Mouse (Mus musculus) myocyte (in vitro differentiated cells): ENCODE measurements around the gene Ptprm. TPM values are rescaled to one million over a fixed set of nuclear protein-coding genes. Genes with fewer than 3 reads are reported as not detected.

Experiments used
- H3K27me3 ChIP-seq: one replicate; pipeline ENCODE4 v1.6.1; 2011; ENCODE audit not compliant: control insufficient read depth, insufficient read depth, insufficient read length
- H3K36me3 ChIP-seq: one replicate; pipeline ENCODE4 v1.6.1; 2011; ENCODE audit not compliant: control insufficient read depth, insufficient read depth
- H3K4me2 ChIP-seq: one replicate; pipeline ENCODE4 v1.6.1; 2011; ENCODE audit warnings: low read depth, control low read depth
- H3K4me3 ChIP-seq: one replicate; pipeline ENCODE4 v1.5.1; 2011; ENCODE audit warnings: mild to moderate bottlenecking, control low read depth, moderate library complexity
- H3K79me2 ChIP-seq: one replicate; pipeline ENCODE4 v1.6.1; 2011; ENCODE audit not compliant: control insufficient read depth, insufficient read depth
- H3ac ChIP-seq: one replicate; pipeline ENCODE4 v1.6.1; 2011; ENCODE audit not compliant: control insufficient read depth, insufficient read length
- CEBPB ChIP-seq: IDR thresholded peaks from 2 replicates; pipeline ENCODE4 v1.6.1; 2011; ENCODE audit warnings: mild to moderate bottlenecking, moderate library complexity; ENCODE audit not compliant: poor library complexity, insufficient read depth, severe bottlenecking
- E2F4 ChIP-seq: IDR thresholded peaks from one replicate; pipeline ENCODE4 v1.6.1; 2011; ENCODE audit warnings: mild to moderate bottlenecking, control low read depth, moderate library complexity; ENCODE audit not compliant: insufficient read depth
- MAX ChIP-seq: IDR thresholded peaks from one replicate; pipeline ENCODE4 v1.6.1; 2011; ENCODE audit warnings: low read depth, mild to moderate bottlenecking, control low read depth
- MYOD1 ChIP-seq, 3 experiments: IDR thresholded peaks; one replicate each; pipeline ENCODE4 v1.6.1; 2011; ENCODE audit warnings: control low read depth in 2 of 3, low read depth in 2 of 3, mild to moderate bottlenecking in 2 of 3, moderate library complexity in 1 of 3; ENCODE audit not compliant: insufficient read length in 2 of 3, control insufficient read depth in 1 of 3
- MYOG ChIP-seq, 3 experiments: IDR thresholded peaks; one replicate each; pipeline ENCODE4 v1.6.1; 2011; ENCODE audit warnings: control low read depth in 2 of 3, low read depth in 2 of 3, mild to moderate bottlenecking in 2 of 3; ENCODE audit not compliant: insufficient read length in 2 of 3, control insufficient read depth in 1 of 3, insufficient read depth in 1 of 3
- POLR2A ChIP-seq: IDR thresholded peaks from one replicate; pipeline ENCODE4 v1.6.1; 2011; ENCODE audit warnings: low read depth, mild to moderate bottlenecking, control low read depth, moderate library complexity; ENCODE audit not compliant: insufficient read length
- POLR2AphosphoS2 ChIP-seq: IDR thresholded peaks from one replicate; pipeline ENCODE4 v1.6.1; 2011; ENCODE audit warnings: low read depth, control low read depth; ENCODE audit not compliant: insufficient read length
- REST ChIP-seq: IDR thresholded peaks from one replicate; pipeline ENCODE4 v1.6.1; 2011; ENCODE audit warnings: mild to moderate bottlenecking, control low read depth, moderate library complexity; ENCODE audit not compliant: insufficient read depth, insufficient read length
- SRF ChIP-seq: IDR thresholded peaks from one replicate; pipeline ENCODE4 v1.6.1; 2011; ENCODE audit warnings: low read depth; ENCODE audit not compliant: control insufficient read depth, insufficient read length
- TCF12 ChIP-seq: IDR thresholded peaks from one replicate; pipeline ENCODE4 v1.6.1; 2011; ENCODE audit warnings: mild to moderate bottlenecking, control low read depth; ENCODE audit not compliant: poor library complexity, insufficient read depth, severe bottlenecking
- TCF3 ChIP-seq: IDR thresholded peaks from one replicate; pipeline ENCODE4 v1.6.1; 2011; ENCODE audit warnings: low read depth, control low read depth; ENCODE audit not compliant: insufficient read length
- USF1 ChIP-seq: IDR thresholded peaks from one replicate; pipeline ENCODE4 v1.6.1; 2011; ENCODE audit warnings: low read depth, mild to moderate bottlenecking, control low read depth, moderate library complexity
- polyA plus RNA-seq: library from polyadenylated mRNA; unstranded; fragments of >200 nt; fragmentation: generic; extraction: Trizol; gene quantifications from one replicate; pipeline ENCODE4 v1.2.1, GENCODE M21; 2012; ENCODE audit warnings: missing spikeins

Gene Ptprm
- polyA plus RNA-seq, 1 experiment = 6.5 TPM

- Histone ChIP-seq H3K4me2 (no peak overlapping the region), H3K4me3 (no peak overlapping the region), H3K36me3 (no peaks in the 10 kb centered on the region), H3K79me2 (no peaks in the 10 kb centered on the region), H3ac (no peak overlapping the region), H3K27me3 (no peaks in the 10 kb centered on the region)
- TF ChIP-seq POLR2A = no peak
- no peak for TF ChIP-seq USF1
- no peak for TF ChIP-seq TCF12
- TF ChIP-seq CEBPB = no peak
- no peak for TF ChIP-seq E2F4
- TF ChIP-seq MAX = no peak
- TF ChIP-seq MYOD1 (IDR thresholded peaks at IDR 0.05; ENCODE audit: control insufficient read depth in 1 of 3, insufficient read length in 2 of 3, low read depth in 2 of 3) = no peak
- TF ChIP-seq POLR2AphosphoS2 = no peak
- no peak for TF ChIP-seq TCF3
- TF ChIP-seq MYOG (IDR thresholded peaks at IDR 0.05; ENCODE audit: control insufficient read depth in 1 of 3, insufficient read depth in 1 of 3, insufficient read length in 2 of 3, low read depth in 2 of 3) = no peak
- no peak for TF ChIP-seq SRF
- TF ChIP-seq REST = no peak
Observed at GRCm38 (mm10) chr17:66680662-66681061, 673.6 kb downstream of the Ptprm start.

- TF ChIP-seq REST (no peak), POLR2AphosphoS2 (no peak), E2F4 (no peak), POLR2A (no peak), TCF12 (no peak), SRF (no peak), USF1 (no peak), CEBPB (no peak), TCF3 (no peak), MYOG (IDR thresholded peaks at IDR 0.05; ENCODE audit: control insufficient read depth in 1 of 3, insufficient read depth in 1 of 3, insufficient read length in 2 of 3, low read depth in 2 of 3) (no peak)
- no peak overlapping the region for H3ac ChIP-seq
- H3K27me3 ChIP-seq = no peaks in the 10 kb centered on the region
- H3K36me3 ChIP-seq = no peaks in the 10 kb centered on the region
- no peak overlapping the region for H3K4me2 ChIP-seq
- no peak overlapping the region for H3K4me3 ChIP-seq
- H3K79me2 ChIP-seq = no peaks in the 10 kb centered on the region
Observed at GRCm38 (mm10) chr17:66674667-66675066, 679.6 kb downstream of the Ptprm start.

GRCm38 (mm10) chr17:66671715-66672230, 682.5 kb downstream of the Ptprm start:
- no peaks in the 10 kb centered on the region for H3K27me3 ChIP-seq
- no peaks in the 10 kb centered on the region for H3K36me3 ChIP-seq
- no peak overlapping the region for H3K4me3 ChIP-seq
- H3K4me2 ChIP-seq = no peak overlapping the region
- TF ChIP-seq SRF (no peak), TCF3 (no peak), TCF12 (no peak)
- no peaks in the 10 kb centered on the region for H3K79me2 ChIP-seq
- H3ac ChIP-seq = no peak overlapping the region

GRCm38 (mm10) chr17:66671287-66671686, 683.0 kb downstream of the Ptprm start:
- Histone ChIP-seq H3K27me3 (no peaks in the 10 kb centered on the region), H3K4me2 (no peak overlapping the region), H3K79me2 (no peaks in the 10 kb centered on the region), H3K4me3 (no peak overlapping the region), H3ac (no peak overlapping the region), H3K36me3 (no peaks in the 10 kb centered on the region)
- TF ChIP-seq MYOD1 (IDR thresholded peaks at IDR 0.05; ENCODE audit: control insufficient read depth in 1 of 3, insufficient read length in 2 of 3, low read depth in 2 of 3) (no peak), SRF (no peak), TCF12 (no peak), REST (no peak), MYOG (IDR thresholded peaks at IDR 0.05; ENCODE audit: control insufficient read depth in 1 of 3, insufficient read depth in 1 of 3, insufficient read length in 2 of 3, low read depth in 2 of 3) (no peak), CEBPB (no peak), POLR2A (no peak), MAX (no peak), POLR2AphosphoS2 (no peak), TCF3 (no peak), USF1 (no peak), E2F4 (no peak)

- H3K4me2 ChIP-seq = no peak overlapping the region
- no peaks in the 10 kb centered on the region for H3K27me3 ChIP-seq
- no peak overlapping the region for H3ac ChIP-seq
- H3K4me3 ChIP-seq = no peak overlapping the region
- no peak for TF ChIP-seq POLR2AphosphoS2
- TF ChIP-seq MYOG (IDR thresholded peaks at IDR 0.05; ENCODE audit: control insufficient read depth in 1 of 3, insufficient read depth in 1 of 3, insufficient read length in 2 of 3, low read depth in 2 of 3) = no peak
- TF ChIP-seq E2F4 = no peak
- TF ChIP-seq CEBPB = no peak
- TF ChIP-seq MYOD1 (IDR thresholded peaks at IDR 0.05; ENCODE audit: control insufficient read depth in 1 of 3, insufficient read length in 2 of 3, low read depth in 2 of 3) = no peak
- TF ChIP-seq TCF12 = no peak
- TF ChIP-seq POLR2A = no peak
- TF ChIP-seq MAX = no peak
- no peak for TF ChIP-seq REST
- TF ChIP-seq USF1 = no peak
- no peaks in the 10 kb centered on the region for H3K79me2 ChIP-seq
- H3K36me3 ChIP-seq = no peaks in the 10 kb centered on the region
Observed at GRCm38 (mm10) chr17:66665791-66666190, 688.5 kb downstream of the Ptprm start.
